Mouse (Mus musculus) G1E (cell line): ENCODE measurements around the gene Dock4.

ENCODE experiments used
- CTCF ChIP-seq: IDR thresholded peaks from 2 replicates; pipeline ENCODE4 v1.5.1; 2012; ENCODE audit warnings: low read depth, low read length, inconsistent platforms, mixed read lengths
- GATA1 ChIP-seq: IDR thresholded peaks from 2 replicates; pipeline ENCODE4 v1.6.1; 2012; ENCODE audit warnings: borderline replicate concordance, low read length, inconsistent platforms, mixed read lengths
- GATA2 ChIP-seq: IDR thresholded peaks from 2 replicates; pipeline ENCODE4 v1.6.1; 2012; ENCODE audit warnings: low read depth, low read length, inconsistent platforms, borderline replicate concordance
- TAL1 ChIP-seq: conservative IDR thresholded peaks from 2 replicates; pipeline ENCODE4 v1.6.1; 2012; ENCODE audit warnings: low read depth, low read length, inconsistent platforms, mixed read lengths

- TF ChIP-seq GATA1 (no peak), CTCF (no peak), TAL1 (no peak), GATA2 (no peak)
Observed at GRCm38 (mm10) chr12:40498928-40499626, 53.3 kb downstream of the Dock4 start.
